Mouse (Mus musculus) liver, postnatal 0 days (tissue): ENCODE data around the gene Hoxc4. TPM values are rescaled to one million over a fixed set of nuclear protein-coding genes. Genes with fewer than 3 reads are reported as not detected.
A peak's percentile ranks its signal among the peaks of the same experiment; 100 is the strongest.

Experiments
- ATAC-seq: fragments of 200-750 bp; cut with Nextera tagmentation; 2 replicates; pipeline ENCODE4 v1.8.0; 2017; ENCODE audit warnings: mild to moderate bottlenecking, moderate library complexity
- DNase-seq: peaks from one replicate; pipeline ENCODE4 v3.0.0-alpha.2; 2016
- H3K27ac ChIP-seq: fragments of 300-500 bp; sonication (generic); 2 replicates; pipeline ENCODE4 v1.5.1; 2014; ENCODE audit warnings: antibody characterized with exemption, moderate library complexity, mild to moderate bottlenecking, low read depth
- H3K27me3 ChIP-seq: fragments of 300-500 bp; sonication (generic); 2 replicates; pipeline ENCODE4 v1.6.1; 2014; ENCODE audit warnings: low read length, control low read depth, mixed read lengths; ENCODE audit not compliant: insufficient read depth
- H3K36me3 ChIP-seq: fragments of 300-500 bp; sonication (generic); replicated peaks from 2 replicates; pipeline ENCODE4 v1.6.1; 2014; ENCODE audit warnings: mild to moderate bottlenecking, control low read depth, low read length, moderate library complexity, mixed read lengths; ENCODE audit not compliant: insufficient read depth
- H3K4me1 ChIP-seq: fragments of 300-500 bp; sonication (generic); 2 replicates; pipeline ENCODE4 v1.6.1; 2014; ENCODE audit warnings: antibody characterized with exemption, mild to moderate bottlenecking, control low read depth; ENCODE audit not compliant: insufficient read depth
- H3K4me2 ChIP-seq: fragments of 300-500 bp; sonication (generic); 2 replicates; pipeline ENCODE4 v1.6.1; 2014; ENCODE audit warnings: low read depth, mild to moderate bottlenecking, low read length, moderate library complexity, mixed read lengths
- H3K4me3 ChIP-seq: fragments of 300-500 bp; sonication (generic); 2 replicates; pipeline ENCODE4 v1.5.1; 2014; ENCODE audit warnings: low read depth, low read length
- H3K9ac ChIP-seq: fragments of 300-500 bp; sonication (generic); replicated peaks from 2 replicates; pipeline ENCODE4 v1.6.1; 2014; ENCODE audit warnings: mild to moderate bottlenecking, moderate library complexity
- H3K9me3 ChIP-seq: fragments of 300-500 bp; sonication (generic); 2 replicates; pipeline ENCODE4 v1.6.1; 2016; ENCODE audit warnings: mild to moderate bottlenecking, control low read depth, low read length, mixed read lengths
- CTCF ChIP-seq: sonication (generic); IDR thresholded peaks from 2 replicates; pipeline ENCODE4 v1.5.1; 2016; ENCODE audit warnings: antibody characterized with exemption, low read depth
- EP300 ChIP-seq: IDR thresholded peaks from 2 replicates; pipeline ENCODE4 v1.6.1; 2016; ENCODE audit warnings: antibody characterized with exemption, low read depth, mild to moderate bottlenecking
- WGBS: fragments of 180-500 bp; shearing (Covaris S2); extraction: QIAGEN DNeasy Blood & Tissue Kit; methylation state at CpG from one replicate; pipeline ENCODE4 v1.1.7; 2014; ENCODE audit not compliant: insufficient replicate concordance; 5-methylcytosine and 5-hydroxymethylcytosine counted together
- microRNA counts: library from miRNA; unstranded; fragments of <30 nt; microRNA quantifications from one replicate; lab custom pipeline; 2015
- microRNA-seq: library from miRNA; unstranded; fragments of <30 nt; microRNA quantifications from one replicate; pipeline ENCODE4, GENCODE M21; 2016
- polyA plus RNA-seq: library from polyadenylated mRNA; unstranded; fragments of >200 nt; fragmentation: Nextera tagmentation; extraction: Ambion mirVana; gene quantifications from 2 replicates; pipeline ENCODE4 v1.2.1, GENCODE M21; 2015

The Hoxc4 gene
- polyA plus RNA-seq, 1 experiment from 2014 or later, result 0.07 TPM

GRCm38 (mm10) chr15:103083598-103083997 is 64.9 kb downstream of the Hoxc4 start:
- no peak overlapping the region for H3K4me2 ChIP-seq
- DNase-seq (no peak), ATAC-seq (no peak)
- H3K27me3 ChIP-seq, result peaks cover 65% of the 10 kb centered on the region
- no peak overlapping the region for H3K9ac ChIP-seq
- H3K4me1 ChIP-seq, result no peaks in the 10 kb centered on the region
- TF ChIP-seq EP300, result no peak
- TF ChIP-seq CTCF, result no peak
- H3K36me3 ChIP-seq, result no peaks in the 10 kb centered on the region
- H3K27ac ChIP-seq, result no peak overlapping the region
- no peaks in the 10 kb centered on the region for H3K9me3 ChIP-seq
- WGBS, result 68% methylated on average over 1 of the region's 1 CpGs
- H3K4me3 ChIP-seq, result no peak overlapping the region

- WGBS, result 52% methylated on average over 1 of the region's 1 CpGs
- H3K27me3 ChIP-seq, result peaks cover 72% of the 10 kb centered on the region
- no peak overlapping the region for H3K9ac ChIP-seq
- no peaks in the 10 kb centered on the region for H3K9me3 ChIP-seq
- no peak overlapping the region for H3K27ac ChIP-seq
- no peak for TF ChIP-seq EP300
- H3K4me1 ChIP-seq, result no peaks in the 10 kb centered on the region
- ATAC-seq (no peak), DNase-seq (no peak)
- no peak overlapping the region for H3K4me2 ChIP-seq
- no peak overlapping the region for H3K4me3 ChIP-seq
- no peaks in the 10 kb centered on the region for H3K36me3 ChIP-seq
Observed at GRCm38 (mm10) chr15:103084944-103085343, 66.2 kb downstream of the Hoxc4 start.

- no peak for TF ChIP-seq EP300
- Histone ChIP-seq H3K9me3 (no peaks in the 10 kb centered on the region), H3K4me3 (no peak overlapping the region), H3K4me1 (no peaks in the 10 kb centered on the region), H3K27me3 (peaks cover 72% of the 10 kb centered on the region), H3K36me3 (no peaks in the 10 kb centered on the region), H3K4me2 (no peak overlapping the region), H3K27ac (no peak overlapping the region), H3K9ac (no peak overlapping the region)
- DNase-seq (no peak), ATAC-seq (no peak)
- 3% methylated on average over 57 of the region's 61 CpGs for WGBS
Observed at GRCm38 (mm10) chr15:103085831-103086671, 67.3 kb downstream of the Hoxc4 start.

MicroRNA genes within 50 kb of the gene (microRNA counts, 519-probe panel; counts per million panel counts)
- microRNA mmu-miR-615-3p (lab: Ali Mortazavi, UCI) (not detected), microRNA mmu-miR-615-5p (lab: Ali Mortazavi, UCI) (not detected)

Small RNA genes within 50 kb of the gene (microRNA-seq; reads per million reads assigned to microRNA genes)
- gene Mir196a-2 (1.2 reads per million), gene Mir615 (21.9 reads per million, percentile 27 among the genes with 10 or more reads in this experiment)

Other genes with a start within 250 kb of the Hoxc4 start
- gene Hoxc13, start 97.8 kb upstream of the Hoxc4 start, polyA plus RNA-seq, result not detected in 2 replicates
- gene Hoxc12, start 82.2 kb upstream of the Hoxc4 start, polyA plus RNA-seq, result not detected in 2 replicates
- not detected in 2 replicates for gene Hoxc11, start 64.5 kb upstream of the Hoxc4 start, polyA plus RNA-seq
- not detected in 2 replicates for gene Hoxc10, start 52.1 kb upstream of the Hoxc4 start, polyA plus RNA-seq
- not detected in 2 replicates for gene Hoxc5, start 51.5 kb upstream of the Hoxc4 start, polyA plus RNA-seq
- gene Hoxc9, start 42.5 kb upstream of the Hoxc4 start, polyA plus RNA-seq, result not detected in 2 replicates
- not detected in 2 replicates for gene Hoxc8, start 28.3 kb upstream of the Hoxc4 start, polyA plus RNA-seq
- not detected in 2 replicates for gene Hoxc6, start 20.7 kb upstream of the Hoxc4 start, polyA plus RNA-seq
- 3.6 and 3.8 TPM in 2 replicates for gene Smug1, start 148.2 kb downstream of the Hoxc4 start, polyA plus RNA-seq
- gene Cbx5, start 220.9 kb downstream of the Hoxc4 start, polyA plus RNA-seq, result 19.0 and 23.3 TPM in 2 replicates
- gene Hnrnpa1, start 221.5 kb downstream of the Hoxc4 start, polyA plus RNA-seq, result 126 and 151 TPM in 2 replicates
- gene Nfe2, start 239.5 kb downstream of the Hoxc4 start, polyA plus RNA-seq, result 85.8 and 89.1 TPM in 2 replicates